Mouse (Mus musculus) kidney, adult 18-20 months (tissue): ENCODE measurements around the gene Cep135.

Experiments
- DNase-seq: peaks from one replicate; pipeline ENCODE4 v3.0.0; 2021

The Cep135 gene

GRCm38 (mm10) chr5:76645091-76645868 is 56.8 kb downstream of the Cep135 start:
- no peak for DNase-seq

- no peak for DNase-seq
These were observed 61.4 kb downstream of the Cep135 start for GRCm38 (mm10) chr5:76649897-76650296.

- no peak for DNase-seq
These were observed 62.7 kb downstream of the Cep135 start for GRCm38 (mm10) chr5:76651151-76651725.

GRCm38 (mm10) chr5:76656212-76656611 is 67.7 kb downstream of the Cep135 start, which contains the start of gene C530008M17Rik:
TSS of gene C530008M17Rik (plus strand) at chr5:76656512.
- DNase-seq: no peak

- DNase-seq: peak; percentile 32
These were observed 69.0 kb downstream of the Cep135 start for GRCm38 (mm10) chr5:76657245-76658083.

GRCm38 (mm10) chr5:76658084-76658934 is 69.8 kb downstream of the Cep135 start:
- peak; percentile 5 for DNase-seq

GRCm38 (mm10) chr5:76659958-76660635 is 71.6 kb downstream of the Cep135 start:
- no peak for DNase-seq

GRCm38 (mm10) chr5:76661310-76661709 is 72.8 kb downstream of the Cep135 start:
- no peak for DNase-seq

- no peak for DNase-seq
These were observed 76.4 kb downstream of the Cep135 start for GRCm38 (mm10) chr5:76664936-76665335.

GRCm38 (mm10) chr5:76665421-76665820 is 76.9 kb downstream of the Cep135 start:
- DNase-seq: no peak

GRCm38 (mm10) chr5:76666026-76666756 is 77.7 kb downstream of the Cep135 start:
- no peak for DNase-seq

- no peak for DNase-seq
These were observed 79.6 kb downstream of the Cep135 start for GRCm38 (mm10) chr5:76668118-76668517.

GRCm38 (mm10) chr5:76668547-76668946 is 80.0 kb downstream of the Cep135 start:
- no peak for DNase-seq

GRCm38 (mm10) chr5:76670183-76670582 is 81.7 kb downstream of the Cep135 start:
- DNase-seq: no peak

GRCm38 (mm10) chr5:76674022-76674653 is 85.6 kb downstream of the Cep135 start:
- no peak for DNase-seq

- DNase-seq: no peak
These were observed 86.9 kb downstream of the Cep135 start for GRCm38 (mm10) chr5:76675369-76675768.

- DNase-seq: no peak
These were observed 92.5 kb downstream of the Cep135 start for GRCm38 (mm10) chr5:76680959-76681358.

- no peak for DNase-seq
These were observed 93.6 kb downstream of the Cep135 start for GRCm38 (mm10) chr5:76681895-76682656.

- DNase-seq: no peak
These were observed 95.0 kb downstream of the Cep135 start for GRCm38 (mm10) chr5:76683455-76683854.
